Mouse (Mus musculus) erythroblast, embryonic 14.5 days (primary cell): Measurements from ENCODE around the gene Ankrd6.

Experiments
- GATA1 ChIP-seq: IDR thresholded peaks from 2 replicates; pipeline ENCODE4 v1.6.1; 2012; ENCODE audit warnings: low read length, inconsistent platforms, mixed read lengths
- TAL1 ChIP-seq: IDR thresholded peaks from 3 replicates; pipeline ENCODE4 v1.6.1; 2012; ENCODE audit warnings: low read length, inconsistent platforms, mixed read lengths

- TF ChIP-seq GATA1 (no peak), TAL1 (no peak)
Measured at GRCm38 (mm10) chr4:32928692-32929448, 21.8 kb downstream of the Ankrd6 start.
